Mouse (Mus musculus): ENCODE measurements around the gene Eif4g3.

The Eif4g3 gene

DNA sequence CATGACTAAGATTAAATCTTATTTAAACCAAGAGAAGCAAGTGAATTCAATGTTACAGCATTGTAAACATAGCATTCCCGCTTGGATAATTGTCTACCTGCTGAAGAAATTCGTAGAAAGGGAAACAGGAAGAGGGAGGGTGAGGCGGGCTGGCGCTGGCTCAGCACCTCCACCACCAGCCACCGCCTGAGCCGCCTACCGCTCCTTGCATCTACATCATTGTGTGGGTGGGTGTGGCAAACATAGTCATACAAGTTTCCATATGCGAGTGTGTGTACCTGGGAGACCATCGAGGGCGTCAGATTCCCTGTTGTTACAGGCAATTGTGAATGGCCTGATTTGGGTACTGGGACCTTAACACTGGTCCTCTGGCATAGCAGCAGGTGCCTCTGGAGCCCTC, 173.7 kb downstream of the Eif4g3 start:
- DNase-seq = no peak

GRCm38 (mm10) chr4:138168162-138168561, 175.3 kb downstream of the Eif4g3 start:
- DNase-seq = no peak

DNA sequence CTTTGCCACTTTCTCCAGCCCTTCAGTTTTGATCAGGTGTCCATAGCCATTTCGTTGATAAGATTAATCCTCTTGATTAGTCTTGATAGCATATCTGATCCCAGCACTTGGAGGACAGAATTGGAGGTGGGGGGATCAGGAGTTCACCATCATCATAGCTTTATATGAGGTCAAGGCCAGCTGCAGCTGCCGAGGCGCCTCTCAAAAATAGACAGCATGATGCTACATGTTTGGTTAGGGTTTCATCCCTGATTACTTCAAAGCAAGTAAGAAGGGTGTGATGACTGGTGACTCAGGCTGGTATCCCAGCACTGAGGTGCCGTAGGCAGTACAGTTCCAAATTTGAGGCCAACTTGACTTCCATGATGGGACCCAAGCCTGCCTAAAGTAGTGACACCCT, 176.6 kb downstream of the Eif4g3 start:
- no peak for DNase-seq

GRCm38 (mm10) chr4:138172686-138173085, 179.9 kb downstream of the Eif4g3 start:
- DNase-seq = no peak

DNA sequence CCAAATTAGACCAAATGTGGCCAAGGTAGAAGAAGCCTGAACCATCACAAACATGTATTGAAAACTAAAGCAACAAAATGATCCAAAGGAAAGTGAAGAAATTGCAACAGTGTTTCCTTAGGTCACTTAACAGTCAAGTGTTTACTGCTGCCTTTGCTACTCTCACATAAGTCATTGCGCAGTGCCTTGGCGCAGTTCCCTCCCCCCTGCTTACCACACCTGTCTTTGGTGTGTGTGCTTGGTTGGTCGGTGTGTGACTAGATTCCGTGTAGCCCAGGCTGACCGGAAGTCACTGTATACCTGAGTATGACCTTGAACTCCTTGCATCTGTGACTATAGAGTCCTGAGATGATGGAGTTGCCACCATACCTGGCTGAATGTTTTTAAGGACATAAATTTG, 186.6 kb downstream of the Eif4g3 start:
- no peak for DNase-seq

DNA sequence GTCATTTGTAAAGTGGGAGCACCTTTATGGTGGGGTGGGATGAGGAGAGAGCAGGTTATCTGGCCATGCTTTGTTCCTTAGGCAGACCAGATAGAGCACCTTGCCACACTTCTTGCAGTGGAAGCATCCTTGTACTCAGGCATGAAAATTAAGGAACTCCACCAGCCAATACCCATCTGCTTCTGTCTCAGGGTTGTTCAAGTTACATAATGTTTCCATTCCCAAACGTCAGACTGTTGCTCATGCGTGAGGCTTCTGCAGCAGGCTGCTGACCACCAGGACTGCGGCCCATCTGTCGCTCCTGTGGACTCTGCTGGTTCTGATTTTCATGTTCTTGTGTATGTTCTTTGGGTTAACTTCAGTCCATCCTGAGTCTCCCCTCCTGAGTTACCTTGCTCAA, 187.9 kb downstream of the Eif4g3 start:
- DNase-seq = no peak

GRCm38 (mm10) chr4:138184056-138184455, 191.2 kb downstream of the Eif4g3 start:
- DNase-seq = no peak

GRCm38 (mm10) chr4:138184573-138184981, 191.8 kb downstream of the Eif4g3 start:
- no peak for DNase-seq

- DNase-seq = no peak
Observed at GRCm38 (mm10) chr4:138185961-138186360, 193.1 kb downstream of the Eif4g3 start.

DNA sequence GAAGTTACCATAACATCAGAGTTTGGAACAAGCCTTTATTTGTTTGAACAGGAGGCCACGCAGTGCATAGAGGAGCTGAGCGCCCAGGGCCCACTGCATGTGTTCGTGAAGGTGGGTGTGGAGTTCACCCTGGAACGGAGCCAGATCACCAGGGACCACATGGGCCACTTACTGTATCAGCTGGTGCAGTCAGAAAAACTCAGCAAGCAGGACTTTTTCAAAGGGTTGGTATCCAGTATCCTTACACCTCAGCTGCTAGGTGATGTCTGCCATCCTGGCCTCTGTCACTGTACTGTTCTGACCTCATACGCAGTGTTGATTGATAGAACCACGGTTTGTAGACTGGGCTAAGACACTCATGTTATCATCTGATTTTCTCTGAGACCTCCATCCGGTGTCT, 195.2 kb downstream of the Eif4g3 start:
- no peak for DNase-seq

DNA sequence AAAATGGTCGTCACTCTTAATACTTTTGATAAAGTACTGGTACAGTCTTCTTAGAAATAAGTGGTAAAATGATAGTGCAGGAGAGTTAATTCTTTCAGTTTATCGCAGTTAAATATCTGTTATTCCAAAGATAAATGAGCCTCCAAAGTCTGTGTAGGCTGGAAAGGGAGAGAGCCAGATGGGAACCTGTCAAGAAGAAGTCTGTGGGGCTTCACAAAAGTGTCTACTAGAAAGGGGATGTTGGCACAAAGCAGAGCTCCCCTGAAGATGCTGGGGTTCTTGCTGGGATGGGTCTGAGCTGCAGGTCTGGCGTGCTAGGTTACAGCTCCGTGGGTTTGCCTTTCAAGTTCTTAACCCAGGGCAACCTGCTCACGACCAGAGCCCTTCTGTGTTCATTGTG, 199.7 kb downstream of the Eif4g3 start:
- DNase-seq = no peak

- no peak for DNase-seq
Observed at GRCm38 (mm10) chr4:138200769-138201168, 207.9 kb downstream of the Eif4g3 start.

DNA sequence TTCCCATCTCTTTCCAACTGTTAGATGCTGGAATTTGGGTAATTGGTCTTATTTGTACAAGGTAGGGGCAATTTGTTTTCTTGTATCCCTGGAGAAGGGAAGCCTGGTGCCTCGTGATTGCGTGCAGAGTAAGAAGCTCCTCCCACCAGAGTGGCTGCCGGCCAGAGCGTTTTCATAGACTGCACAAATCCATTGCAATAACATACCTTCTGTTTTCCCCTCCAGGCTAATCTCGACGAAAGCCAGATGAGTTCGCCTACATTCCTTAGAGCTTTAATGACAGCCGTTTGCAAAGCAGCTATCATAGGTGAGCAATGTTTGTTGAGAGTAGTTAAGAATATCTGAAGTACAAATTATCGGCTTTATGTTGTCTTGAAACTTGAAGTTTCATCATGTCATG, 208.9 kb downstream of the Eif4g3 start:
- DNase-seq = no peak

GRCm38 (mm10) chr4:138210116-138210515, 217.3 kb downstream of the Eif4g3 start:
- DNase-seq = no peak

DNA sequence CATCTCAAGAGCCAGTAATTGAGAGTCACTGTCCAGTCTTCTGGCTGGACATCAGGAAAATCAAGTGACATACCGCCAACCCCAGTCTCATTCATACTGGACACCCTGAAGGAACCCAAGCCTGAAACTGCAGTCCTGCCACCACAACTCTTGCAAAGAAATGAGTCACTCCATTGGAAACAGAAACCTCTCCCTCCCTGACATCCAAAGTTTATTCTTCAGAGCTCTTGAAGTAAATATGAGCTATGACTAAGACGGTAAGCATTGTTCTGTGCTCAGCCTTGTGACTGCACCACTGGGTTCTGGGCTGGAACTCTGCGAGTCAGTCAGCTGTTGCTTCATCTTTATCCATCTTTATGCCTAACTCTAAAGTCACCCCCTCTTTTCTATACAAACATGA, 221.0 kb downstream of the Eif4g3 start:
- DNase-seq = no peak

GRCm38 (mm10) chr4:138215671-138216199, 222.9 kb downstream of the Eif4g3 start:
- no peak for DNase-seq

DNA sequence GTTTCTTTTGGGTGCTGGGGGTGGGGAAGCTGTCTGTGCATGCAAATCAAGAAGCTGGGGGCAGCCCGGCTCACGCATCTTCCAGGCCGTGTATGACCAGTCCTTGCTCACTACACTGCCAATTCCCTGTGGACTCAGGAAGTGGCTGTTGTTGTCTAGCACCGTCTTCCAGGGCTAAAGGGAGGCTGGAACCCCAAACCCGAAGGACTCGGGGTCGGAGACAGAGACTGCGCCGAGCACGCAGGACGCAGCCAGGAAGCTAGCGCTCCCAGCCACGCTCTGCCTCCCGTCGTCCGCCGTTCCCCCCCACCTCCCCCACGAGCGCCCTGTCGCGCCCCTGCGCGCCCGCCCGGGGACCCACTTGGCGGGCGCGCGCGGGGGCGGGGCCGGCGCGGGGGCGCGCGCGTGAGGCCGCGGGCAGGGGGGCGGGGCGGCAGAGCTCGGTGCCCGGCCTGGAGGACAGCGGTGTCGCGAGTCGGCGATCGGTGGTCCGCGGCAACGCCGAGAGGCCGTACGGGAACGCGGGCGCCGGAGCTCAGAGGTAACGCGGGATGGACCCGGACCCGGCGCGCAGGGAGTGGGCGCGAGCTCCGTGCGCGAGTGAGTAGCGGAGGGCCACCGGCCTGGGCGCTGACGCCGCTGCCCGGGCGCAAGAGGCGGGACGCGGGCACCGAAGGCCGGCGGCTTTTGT, 223.5 kb downstream of the Eif4g3 start, which contains the start of gene Hp1bp3:
Gene Hp1bp3, plus strand, starts transcription at position 97 of the 691 bp plus-strand sequence.
- peak; percentile 84 to 93 for DNase-seq

DNA sequence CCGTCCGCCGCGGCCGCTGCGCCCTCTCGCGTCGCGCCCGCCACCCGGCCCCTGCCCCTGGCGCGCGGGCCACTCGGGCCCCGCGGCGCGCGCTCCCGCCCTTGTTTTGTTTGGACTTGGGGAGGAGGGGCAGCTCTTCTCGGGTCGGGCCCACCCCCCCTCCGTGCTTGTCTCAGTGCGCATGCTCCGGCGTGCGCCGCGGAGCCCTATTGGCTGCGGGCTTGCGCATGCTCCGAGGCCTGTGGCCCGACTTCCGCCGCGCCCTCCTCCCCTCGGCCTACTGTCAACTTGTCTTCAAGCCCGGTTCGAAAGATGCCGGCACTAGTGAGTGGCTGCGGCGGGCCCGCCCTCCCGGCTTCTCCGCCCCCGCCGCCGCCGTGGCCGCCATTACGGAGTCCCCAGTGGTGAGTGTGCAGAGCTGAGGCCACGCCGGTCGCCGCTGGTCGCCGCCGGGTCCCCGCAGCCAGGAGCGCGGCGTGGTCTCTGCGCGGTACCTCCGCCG, 224.1 kb downstream of the Eif4g3 start:
- peak; percentile 98 to 99 for DNase-seq

DNA sequence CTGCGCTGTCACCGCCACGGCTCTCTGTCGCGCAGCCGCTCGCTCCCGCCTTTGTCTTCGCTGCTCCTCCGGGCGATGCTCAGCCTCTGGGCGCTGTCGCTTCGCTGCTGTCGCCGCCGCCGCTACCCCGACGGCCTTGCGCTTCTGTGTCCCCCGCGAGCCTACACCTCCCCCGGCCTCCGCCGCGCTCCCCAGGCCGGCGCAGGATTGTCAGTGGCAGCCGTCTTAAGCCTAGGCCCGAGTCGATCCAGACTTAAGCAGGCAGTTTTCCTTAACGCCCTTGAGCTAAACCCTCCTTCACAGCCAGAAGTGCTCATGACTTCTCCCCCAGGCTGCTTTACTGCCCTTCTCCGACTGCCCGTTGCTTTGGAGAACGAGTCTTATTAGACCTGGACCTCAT, 224.6 kb downstream of the Eif4g3 start:
- DNase-seq = no peak

DNA sequence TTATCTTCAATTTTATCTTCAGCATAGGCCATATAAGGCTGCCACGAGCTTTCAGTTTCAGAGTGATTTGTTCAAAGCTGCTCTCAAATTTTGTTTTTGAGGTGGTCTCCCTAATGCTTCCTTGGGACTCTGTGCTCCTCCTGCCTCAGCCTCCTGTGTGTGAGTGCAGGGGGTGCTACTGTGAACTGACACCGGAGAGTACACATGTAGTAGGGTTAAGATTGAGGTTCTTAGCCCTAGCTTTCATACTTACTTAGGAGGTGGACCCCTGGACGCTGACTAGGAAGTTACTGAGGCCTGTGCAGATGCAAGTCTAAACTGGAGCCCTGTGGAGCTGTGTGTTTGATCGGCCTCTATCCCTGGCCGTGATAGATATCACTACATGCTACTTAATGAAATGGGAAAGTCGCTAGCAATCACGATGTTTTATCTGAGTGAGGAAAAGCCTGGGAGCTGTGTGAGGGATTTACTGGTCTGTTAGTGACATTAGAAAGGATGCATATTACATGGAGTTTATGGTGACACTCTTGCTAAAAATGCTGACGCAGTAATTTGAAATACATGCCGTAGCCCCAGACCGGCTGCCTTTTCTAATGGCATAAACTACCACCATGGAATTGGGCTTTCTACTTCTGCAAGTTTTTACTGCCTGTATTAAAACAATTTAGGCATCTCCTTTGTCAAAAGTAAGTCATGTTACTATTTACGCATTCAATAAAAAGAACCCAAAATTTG, 225.3 kb downstream of the Eif4g3 start:
- DNase-seq = no peak

GRCm38 (mm10) chr4:138219331-138219730, 226.5 kb downstream of the Eif4g3 start:
- DNase-seq = no peak

DNA sequence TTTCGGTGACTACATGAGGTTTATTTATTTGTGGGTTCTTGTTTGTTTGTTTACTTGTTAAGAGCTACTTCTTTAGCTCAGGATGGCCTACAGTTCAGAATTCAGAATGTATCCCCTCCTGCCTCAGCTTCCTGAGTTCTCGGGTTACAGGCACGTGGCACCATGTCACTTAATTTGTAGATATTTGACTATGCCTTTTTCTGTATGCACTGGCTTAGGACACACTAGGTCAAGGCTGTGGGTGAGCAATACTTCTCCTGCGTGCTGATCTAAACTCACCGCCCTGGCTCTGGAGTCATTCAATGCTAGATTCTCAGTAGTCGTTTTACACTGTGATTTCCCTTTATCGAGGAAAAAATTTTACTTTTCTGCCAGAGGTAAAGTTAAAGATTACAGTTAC, 227.9 kb downstream of the Eif4g3 start:
- no peak for DNase-seq

DNA sequence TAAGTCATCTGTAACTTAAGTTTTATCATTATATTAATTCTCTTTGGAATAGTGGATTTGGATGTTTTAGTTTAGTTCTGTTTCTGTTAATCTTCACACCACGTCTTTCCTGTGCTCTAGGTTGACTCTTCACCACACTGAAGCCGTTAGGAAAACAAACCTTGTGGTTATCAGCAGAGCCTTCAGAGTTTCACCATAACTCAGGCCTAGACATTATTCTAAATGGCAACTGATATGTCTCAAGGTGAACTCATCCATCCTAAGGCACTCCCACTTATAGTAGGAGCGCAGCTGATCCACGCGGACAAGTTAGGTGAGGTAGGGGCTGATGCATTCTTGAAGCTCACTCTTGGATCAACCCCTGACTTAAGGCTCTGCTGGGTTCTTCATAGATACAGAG, 228.6 kb downstream of the Eif4g3 start:
- DNase-seq = no peak

GRCm38 (mm10) chr4:138222396-138222795, 229.6 kb downstream of the Eif4g3 start:
- DNase-seq = no peak
